Mouse (Mus musculus) layer of hippocampus, postnatal 14 days (tissue): ENCODE data around the gene Cic. TPM values are rescaled to one million over a fixed set of nuclear protein-coding genes. Genes with fewer than 3 reads are reported as not detected.

ENCODE experiments used
- DNase-seq, 2 experiments: peaks; one replicate each; pipeline ENCODE4 v3.0.0; 2021 to 2022; ENCODE audit warnings: low spot score in 2 of 2, mixed read lengths in 1 of 2
- long read RNA-seq, 2 experiments: library from polyadenylated mRNA; stranded (forward); transcript quantifications; one replicate each; pipeline ENCODE4 v2.0.0; 2021
- total RNA-seq, 2 experiments: library from RNA; stranded (reverse); gene quantifications; 2 replicates each; pipeline ENCODE4 v1.2.3; 2021

Cic gene
- total RNA-seq = 100 to 1,000 TPM; 209 to 228 TPM
- long read RNA-seq, experiment 1, partial matches to known transcripts = 21 of 31 reads
- long read RNA-seq, experiment 1, other reads (novel, unspliced or antisense) = 10 of 31 reads
- long read RNA-seq, experiment 2, partial matches to known transcripts = 27 of 49 reads
- long read RNA-seq, experiment 2, other reads (novel, unspliced or antisense) = 22 of 49 reads

GRCm38 (mm10) chr7:25267301-25267750 lies at the start of gene Cic:
Cic (plus strand) TSS chr7:25267704.
- DNase-seq = peak in 1 of 2 experiments; percentile 100

GRCm38 (mm10) chr7:25218705-25219415 lies 48.6 kb upstream of the Cic start:
- peak; percentile 51 to 55 for DNase-seq

- DNase-seq = no peak
Measured at GRCm38 (mm10) chr7:25219416-25219750, 48.1 kb upstream of the Cic start.

GRCm38 (mm10) chr7:25219756-25220456 lies 47.6 kb upstream of the Cic start:
- DNase-seq = peak; percentile 90 to 97

- no peak for DNase-seq
Measured at GRCm38 (mm10) chr7:25220457-25221101, 46.9 kb upstream of the Cic start, which contains the start of gene Dedd2. Dedd2 (minus strand) TSS chr7:25220615.

GRCm38 (mm10) chr7:25221102-25221883 lies 46.2 kb upstream of the Cic start, which contains the start of gene Zfp526:
Zfp526 (plus strand) TSS chr7:25221425.
- peak; percentile 97 to 99 for DNase-seq

GRCm38 (mm10) chr7:25222275-25222967 lies 45.1 kb upstream of the Cic start:
- no peak for DNase-seq

GRCm38 (mm10) chr7:25227523-25228300 lies 39.8 kb upstream of the Cic start:
- peak in 1 of 2 experiments; percentile 69 for DNase-seq

GRCm38 (mm10) chr7:25230690-25231285 lies 36.7 kb upstream of the Cic start:
- DNase-seq = no peak

- no peak for DNase-seq
Measured at GRCm38 (mm10) chr7:25232101-25232648, 35.3 kb upstream of the Cic start.

GRCm38 (mm10) chr7:25233061-25233460 lies 34.4 kb upstream of the Cic start:
- DNase-seq = no peak

- no peak for DNase-seq
Measured at GRCm38 (mm10) chr7:25235526-25235925, 32.0 kb upstream of the Cic start.

- peak in 1 of 2 experiments; percentile 99 for DNase-seq
Measured at GRCm38 (mm10) chr7:25237249-25238014, 30.1 kb upstream of the Cic start, which contains the start of gene Gsk3a. Gsk3a (minus strand) TSS chr7:25237851.

GRCm38 (mm10) chr7:25238015-25238706 lies 29.3 kb upstream of the Cic start:
- DNase-seq = peak; percentile 97 to 98

- peak; percentile 83 to 93 for DNase-seq
Measured at GRCm38 (mm10) chr7:25238829-25239623, 28.5 kb upstream of the Cic start.

- no peak for DNase-seq
Measured at GRCm38 (mm10) chr7:25240631-25241030, 26.9 kb upstream of the Cic start.
